Mouse (Mus musculus) kidney, adult 2 months (tissue): ENCODE data around the gene Polr2m. TPM values are rescaled to one million over a fixed set of nuclear protein-coding genes. Genes with fewer than 3 reads are reported as not detected.

Source experiments
- DNase-seq: peaks from one replicate; pipeline ENCODE4 v3.0.0; 2021
- H3K27ac ChIP-seq: fragments of 200-500 bp; 2 replicates; pipeline ENCODE4 v1.5.1; 2012; ENCODE audit warnings: low read depth, low read length, control low read depth, inconsistent platforms; ENCODE audit not compliant: insufficient read depth
- H3K27me3 ChIP-seq: fragments of 200-500 bp; replicated peaks from 2 replicates; pipeline ENCODE4 v1.6.1; 2012; ENCODE audit warnings: mild to moderate bottlenecking, moderate library complexity, low read length, inconsistent platforms; ENCODE audit not compliant: control insufficient read depth, insufficient read depth
- H3K36me3 ChIP-seq: fragments of 200-500 bp; 2 replicates; pipeline ENCODE4 v1.6.1; 2012; ENCODE audit warnings: mild to moderate bottlenecking, moderate library complexity, low read length, inconsistent platforms; ENCODE audit not compliant: control insufficient read depth, insufficient read depth
- H3K4me1 ChIP-seq: fragments of 200-500 bp; 2 replicates; pipeline ENCODE4 v1.6.1; 2011; ENCODE audit warnings: low read length; ENCODE audit not compliant: control insufficient read depth, insufficient read depth
- H3K4me3 ChIP-seq: fragments of 200-500 bp; 2 replicates; pipeline ENCODE4 v1.5.1; 2011; ENCODE audit warnings: mild to moderate bottlenecking, low read depth, low read length, control low read depth; ENCODE audit not compliant: insufficient read depth
- CTCF ChIP-seq: fragments of 200-500 bp; conservative IDR thresholded peaks from 2 replicates; pipeline ENCODE4 v1.5.1; 2011; ENCODE audit warnings: low read depth, mild to moderate bottlenecking, control low read depth, low read length, moderate library complexity, mixed read lengths; ENCODE audit not compliant: insufficient read depth, insufficient read length
- POLR2A ChIP-seq: fragments of 200-500 bp; IDR thresholded peaks from one replicate; pipeline ENCODE4 v1.6.1; 2011; ENCODE audit warnings: low read depth, low read length, control low read depth
- WGBS: fragments of 180-500 bp; shearing (Covaris S2); methylation state at CpG from one replicate; pipeline ENCODE4 v1.1.7; 2018; 5-methylcytosine and 5-hydroxymethylcytosine counted together
- polyA plus RNA-seq: library from polyadenylated mRNA; depleted of rRNA; stranded (reverse); fragments of >200 nt; gene quantifications from 2 replicates; pipeline ENCODE4 v1.2.3, GENCODE M21; 2012; rRNA removed

Polr2m gene
- polyA plus RNA-seq, 1 experiment = 260 TPM

- H3K27me3 ChIP-seq = no peaks in the 10 kb centered on the region
- 87% methylated on average over 6 of the region's 6 CpGs for WGBS
- no peak for TF ChIP-seq POLR2A
- no peak for TF ChIP-seq CTCF
- DNase-seq = no peak
- H3K27ac ChIP-seq = no peak overlapping the region
- no peaks in the 10 kb centered on the region for H3K4me1 ChIP-seq
- H3K4me3 ChIP-seq = no peak overlapping the region
- H3K36me3 ChIP-seq = no peaks in the 10 kb centered on the region
Observed at GRCm38 (mm10) chr9:71450626-71451025, 35.1 kb downstream of the Polr2m start.

GRCm38 (mm10) chr9:71447573-71447972 lies 38.2 kb downstream of the Polr2m start:
- no peak overlapping the region for H3K4me3 ChIP-seq
- no peaks in the 10 kb centered on the region for H3K36me3 ChIP-seq
- 31% methylated on average over 4 of the region's 4 CpGs for WGBS
- H3K27ac ChIP-seq = no peak overlapping the region
- peak; percentile 77 for DNase-seq
- H3K4me1 ChIP-seq = no peaks in the 10 kb centered on the region
- TF ChIP-seq POLR2A (no peak), CTCF (peak; percentile 69)
- no peaks in the 10 kb centered on the region for H3K27me3 ChIP-seq

GRCm38 (mm10) chr9:71445308-71445707 lies 40.4 kb downstream of the Polr2m start:
- Histone ChIP-seq H3K27me3 (no peaks in the 10 kb centered on the region), H3K4me3 (no peak overlapping the region), H3K27ac (no peak overlapping the region), H3K36me3 (no peaks in the 10 kb centered on the region), H3K4me1 (no peaks in the 10 kb centered on the region)
- DNase-seq = no peak
- no peak for TF ChIP-seq CTCF
- no peak for TF ChIP-seq POLR2A
- 94% methylated on average over 2 of the region's 2 CpGs for WGBS

- H3K4me3 ChIP-seq = no peak overlapping the region
- H3K36me3 ChIP-seq = no peaks in the 10 kb centered on the region
- 82% methylated on average over 2 of the region's 2 CpGs for WGBS
- H3K27me3 ChIP-seq = no peaks in the 10 kb centered on the region
- DNase-seq = no peak
- no peak overlapping the region for H3K27ac ChIP-seq
- no peak for TF ChIP-seq POLR2A
- no peak for TF ChIP-seq CTCF
- no peaks in the 10 kb centered on the region for H3K4me1 ChIP-seq
Observed at GRCm38 (mm10) chr9:71438146-71438545, 47.6 kb downstream of the Polr2m start.

Other genes starting within 250 kb of the Polr2m start
- 3.6 and 4.1 TPM in 2 replicates for gene Myzap, start 106.4 kb upstream of the Polr2m start, polyA plus RNA-seq